Mouse (Mus musculus) heart, postnatal 4 days (tissue): ENCODE measurements around the gene Nme7. TPM values are rescaled to one million over a fixed set of nuclear protein-coding genes. Genes with fewer than 3 reads are reported as not detected.
A peak's percentile ranks its signal among the peaks of the same experiment; 100 is the strongest.

Experiments used
- DNase-seq: peaks from one replicate; pipeline ENCODE4 v3.0.0; 2021
- total RNA-seq, 2 experiments: library from RNA; stranded (reverse); gene quantifications; 2 replicates each; pipeline ENCODE4 v1.2.3; 2021

Gene Nme7
- total RNA-seq, 2 experiments from 2014 or later, result 6.5 to 7.2 TPM

DNA sequence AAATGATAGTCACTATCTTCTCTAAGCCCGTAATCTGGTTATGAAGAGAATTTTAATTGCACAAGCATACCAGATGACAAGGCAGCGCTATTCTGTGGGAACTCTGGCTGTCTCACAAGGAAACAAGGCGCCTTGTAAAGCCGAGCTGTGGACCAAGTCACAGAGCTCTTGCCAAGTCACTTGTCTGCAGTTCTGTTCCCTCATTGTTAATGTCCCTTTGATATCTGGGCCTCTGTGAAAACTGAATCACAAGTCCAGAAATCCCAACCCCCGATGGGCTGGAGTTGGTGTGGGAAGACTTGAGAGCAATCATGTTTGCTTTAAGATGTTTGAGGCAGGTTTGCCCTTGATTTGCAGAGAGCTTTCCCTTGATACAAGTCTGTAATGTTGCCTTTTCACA, 16.8 kb downstream of the Nme7 start:
- DNase-seq, result no peak

DNA sequence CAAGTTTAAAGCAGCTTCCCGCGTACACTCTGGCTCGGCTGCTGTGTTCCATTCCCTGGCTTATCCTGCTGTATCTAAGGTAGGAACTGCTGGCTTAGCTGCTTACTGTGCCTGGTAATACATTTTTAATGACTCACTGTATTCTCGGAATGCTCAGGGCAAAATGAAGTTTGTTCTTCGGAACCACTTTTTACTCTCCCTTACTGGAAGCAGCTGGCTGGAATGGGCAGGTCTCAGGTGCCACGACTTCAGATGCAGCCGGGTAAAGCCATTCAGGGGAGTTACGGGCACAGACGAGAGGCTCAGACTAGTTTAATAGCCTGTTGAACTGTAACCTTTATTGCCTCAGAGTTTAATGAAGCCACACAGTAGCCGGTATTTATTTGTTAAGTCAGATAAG, 17.5 kb downstream of the Nme7 start:
- no peak for DNase-seq

DNA sequence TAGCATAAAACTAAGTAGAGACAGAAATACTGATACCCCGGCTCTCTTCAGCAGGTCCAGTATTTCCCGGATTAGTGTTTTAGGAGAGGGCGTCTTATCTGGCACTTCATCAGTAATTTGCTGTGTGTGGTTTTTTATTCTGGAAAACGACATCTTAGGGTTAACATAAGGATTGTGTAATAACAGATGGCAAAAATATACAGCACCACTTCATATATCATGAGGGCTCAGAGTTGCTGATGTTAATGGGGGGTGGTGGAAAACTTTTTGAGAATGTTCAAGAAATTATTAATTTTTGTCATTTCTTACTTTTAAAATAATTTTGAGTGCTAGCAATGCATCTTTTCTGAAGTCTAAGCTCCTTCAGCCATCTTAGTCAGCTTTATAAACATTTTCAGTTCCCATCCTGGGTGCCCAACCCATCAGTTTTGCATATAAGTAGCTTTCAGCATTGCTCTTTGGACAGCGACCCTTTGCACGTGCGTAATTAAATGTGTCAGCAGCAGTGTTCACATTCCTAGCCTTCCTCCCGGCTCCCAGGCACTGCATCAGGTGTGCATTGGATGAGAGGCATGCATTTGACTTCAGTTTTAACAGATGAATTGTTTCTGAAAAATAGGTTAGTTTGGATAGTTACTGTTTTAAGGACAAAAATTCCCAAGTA, 19.2 kb downstream of the Nme7 start:
- no peak for DNase-seq

DNA sequence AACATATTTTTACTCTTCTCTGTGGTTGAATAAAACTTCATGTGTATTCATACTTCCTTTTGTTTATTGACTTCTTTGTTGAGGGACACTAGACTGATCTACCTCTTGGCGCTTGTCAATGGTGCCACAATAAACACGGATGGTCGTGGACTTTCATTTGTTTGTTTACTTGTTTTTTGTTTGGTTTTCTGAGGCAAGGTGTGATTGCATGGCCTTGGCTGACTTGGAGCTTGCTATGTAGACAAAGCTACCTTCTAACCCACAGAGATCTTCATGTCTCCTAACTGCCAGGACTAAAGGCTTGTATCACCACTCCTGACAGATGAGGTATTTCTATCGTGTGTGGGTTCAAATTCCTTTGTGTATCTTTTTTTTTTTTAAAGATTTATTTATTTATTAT, 20.3 kb downstream of the Nme7 start:
- no peak for DNase-seq

DNA sequence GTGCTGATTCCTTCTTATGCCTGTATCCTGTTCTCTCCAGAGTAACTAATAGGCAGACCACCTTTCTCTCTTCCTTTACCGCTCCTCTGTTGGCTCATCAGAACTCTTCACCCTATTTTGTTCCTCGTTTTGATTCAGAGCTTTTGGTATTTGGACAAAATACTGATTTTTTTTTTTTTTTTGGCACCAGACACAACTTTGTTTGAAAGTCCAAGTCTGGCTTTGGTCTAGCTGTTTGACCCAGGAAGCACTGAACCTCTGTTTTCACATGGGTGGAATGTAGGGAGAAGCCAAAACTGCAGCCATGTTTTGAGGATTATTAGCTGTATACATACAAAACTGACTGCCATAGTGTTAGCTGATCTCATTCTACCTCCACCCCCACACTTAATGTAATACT, 21.0 kb downstream of the Nme7 start:
- DNase-seq, result no peak

DNA sequence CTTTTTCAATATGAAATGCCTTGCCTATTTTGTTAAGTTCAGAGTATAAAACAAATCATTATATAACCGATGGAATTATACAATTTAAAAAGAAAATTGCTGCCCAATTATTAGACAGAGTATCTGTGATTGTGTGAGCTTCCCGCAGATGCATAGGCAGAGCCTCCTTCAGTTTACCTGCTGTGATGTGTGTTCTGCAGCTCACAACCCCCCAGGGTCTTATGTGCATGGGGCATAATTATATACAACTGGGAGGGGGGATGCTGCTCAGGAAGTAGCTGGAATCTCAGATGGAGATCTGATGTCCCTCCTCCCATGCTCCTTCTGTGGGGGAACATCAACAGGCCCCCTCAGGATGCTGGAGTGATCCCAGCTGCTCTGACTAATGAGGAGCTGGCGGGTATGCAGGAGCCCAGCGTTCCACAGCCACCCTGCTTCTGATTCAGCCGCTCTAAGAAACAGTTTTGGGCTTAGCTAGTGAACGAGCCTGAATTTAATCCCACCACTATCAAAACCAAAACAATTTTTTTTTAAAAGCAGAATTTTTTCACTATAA, 22.8 kb downstream of the Nme7 start:
- DNase-seq, result no peak

DNA sequence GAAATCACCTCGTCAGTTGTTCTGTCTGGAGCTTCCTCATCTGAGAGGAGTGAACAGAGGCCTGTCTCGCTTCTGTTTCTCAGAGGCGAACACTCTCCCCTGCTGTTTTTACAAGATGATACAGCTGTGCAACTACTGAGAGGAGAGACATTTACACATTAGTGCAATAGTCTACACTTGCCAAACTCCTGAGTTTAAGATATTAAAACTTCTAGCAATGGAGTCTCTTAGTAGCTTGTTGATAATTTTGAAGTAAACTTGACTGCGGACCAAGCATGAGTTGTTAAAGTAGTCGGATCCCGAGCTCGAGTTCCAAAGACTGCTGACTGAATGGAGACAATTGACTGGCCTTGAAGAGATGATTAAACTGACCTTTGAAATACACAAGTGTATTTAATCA, 23.8 kb downstream of the Nme7 start:
- DNase-seq, result no peak

DNA sequence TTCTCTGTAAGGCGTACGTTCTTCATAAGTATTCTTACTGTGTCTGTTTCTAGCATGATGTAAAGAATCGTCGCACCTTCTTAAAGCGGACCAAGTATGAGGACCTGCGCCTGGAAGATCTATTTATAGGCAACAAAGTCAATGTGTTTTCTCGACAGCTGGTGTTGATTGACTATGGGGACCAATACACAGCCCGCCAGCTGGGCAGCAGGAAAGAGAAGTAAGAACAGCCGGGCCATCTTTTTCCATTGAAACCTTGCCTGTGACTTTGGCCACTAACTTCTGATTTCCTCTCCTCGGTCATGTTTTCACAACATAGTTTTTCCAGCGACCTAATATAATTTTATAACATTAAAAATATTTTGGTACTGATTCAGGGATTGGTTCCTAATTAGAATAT, 28.6 kb downstream of the Nme7 start:
- no peak for DNase-seq

DNA sequence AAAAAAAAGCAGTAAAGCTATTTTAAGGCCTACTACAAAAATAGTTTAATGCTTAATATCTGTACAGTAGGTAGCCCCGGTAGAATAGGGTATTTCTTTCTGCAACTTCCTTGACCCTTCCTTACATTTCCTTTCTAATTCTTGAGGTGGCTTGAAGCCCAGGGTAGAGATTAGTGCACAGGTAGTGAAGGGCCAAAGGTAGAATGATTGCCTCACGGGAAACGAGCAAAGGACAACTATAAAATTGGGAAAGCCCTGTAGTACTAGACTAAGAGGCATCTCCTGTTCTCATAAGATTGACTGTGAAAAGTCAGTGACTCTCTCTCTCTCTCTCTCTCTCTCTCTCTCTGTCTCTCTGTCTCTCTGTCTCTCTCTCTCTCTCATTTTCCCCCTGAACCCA, 31.5 kb downstream of the Nme7 start:
- no peak for DNase-seq

DNA sequence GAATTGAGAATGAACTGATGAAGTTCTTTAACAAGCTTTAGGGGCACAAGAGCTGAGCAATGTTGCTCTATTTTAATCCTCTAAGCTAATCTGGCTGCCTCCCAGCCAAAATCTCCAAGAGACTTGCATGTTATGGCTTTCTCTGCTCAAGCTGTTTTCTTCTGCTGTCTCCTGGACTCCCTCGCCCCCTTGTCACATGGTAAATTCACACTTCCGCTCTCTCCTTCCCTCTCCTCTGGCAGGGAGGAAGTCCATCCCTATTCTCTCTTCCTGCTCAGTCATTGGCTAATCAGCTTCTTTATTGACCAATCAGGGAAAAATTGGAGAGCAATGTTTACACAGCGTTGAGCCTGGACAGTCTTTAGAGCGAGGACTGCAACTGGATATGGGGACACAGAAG, 31.9 kb downstream of the Nme7 start:
- DNase-seq, result no peak

DNA sequence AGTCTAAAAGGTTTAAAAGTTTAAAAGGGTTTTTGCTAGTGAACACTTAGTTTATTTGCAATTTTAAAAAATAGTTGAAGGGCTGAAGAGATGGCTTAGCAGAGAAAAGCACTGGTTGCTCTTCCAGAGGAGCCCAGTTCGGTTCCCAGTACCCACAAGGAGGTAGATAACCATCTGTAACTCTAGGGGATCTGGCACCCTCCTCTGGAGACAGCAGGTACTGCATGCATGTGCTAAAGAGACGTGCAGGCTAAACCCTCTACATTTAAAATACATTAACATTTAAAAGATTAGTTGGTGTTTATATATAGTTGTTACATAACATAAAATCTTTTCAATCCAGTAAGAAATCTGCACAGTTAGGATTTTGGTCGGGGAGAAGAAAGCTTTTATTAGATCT, 38.2 kb downstream of the Nme7 start:
- no peak for DNase-seq

DNA sequence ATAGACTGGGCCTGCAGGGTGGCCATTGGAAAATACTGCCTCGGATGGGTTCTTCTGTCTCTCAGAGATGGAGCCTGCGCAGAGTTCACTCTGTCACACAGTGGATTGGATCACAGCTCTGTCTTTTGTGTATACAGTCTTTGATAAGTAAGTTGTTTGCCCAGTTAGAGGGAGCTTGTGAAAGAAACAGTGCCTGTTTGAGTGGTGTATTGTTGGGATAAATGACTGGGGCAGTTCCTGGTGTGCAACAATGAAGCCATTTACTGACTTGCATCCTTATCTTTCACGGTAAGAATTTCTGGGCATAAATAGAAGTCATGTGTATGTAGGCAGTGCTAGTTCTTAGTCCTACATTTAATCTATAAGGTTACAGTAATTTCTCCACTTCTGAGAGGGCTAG, 49.5 kb downstream of the Nme7 start:
- no peak for DNase-seq

DNA sequence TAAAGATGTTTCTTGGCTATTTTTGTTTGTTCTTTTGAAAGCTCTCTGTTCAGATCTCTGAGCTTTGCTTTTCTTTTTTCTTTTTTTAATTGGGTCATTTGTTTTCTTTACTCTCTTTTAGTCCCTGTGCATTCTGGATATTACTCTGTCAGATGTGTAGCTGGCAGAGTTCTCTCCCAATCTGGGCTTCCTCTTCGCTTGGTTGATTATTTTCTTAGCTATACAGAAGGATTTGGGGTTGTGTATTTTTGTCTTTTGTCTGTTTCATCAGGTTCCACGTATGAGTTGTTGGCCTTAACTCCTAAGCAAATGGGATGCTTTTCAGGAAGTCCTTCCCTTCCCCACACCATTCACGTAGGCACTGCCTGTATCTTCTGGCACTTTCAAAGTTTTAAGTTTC, 54.1 kb downstream of the Nme7 start:
- DNase-seq, result no peak

DNA sequence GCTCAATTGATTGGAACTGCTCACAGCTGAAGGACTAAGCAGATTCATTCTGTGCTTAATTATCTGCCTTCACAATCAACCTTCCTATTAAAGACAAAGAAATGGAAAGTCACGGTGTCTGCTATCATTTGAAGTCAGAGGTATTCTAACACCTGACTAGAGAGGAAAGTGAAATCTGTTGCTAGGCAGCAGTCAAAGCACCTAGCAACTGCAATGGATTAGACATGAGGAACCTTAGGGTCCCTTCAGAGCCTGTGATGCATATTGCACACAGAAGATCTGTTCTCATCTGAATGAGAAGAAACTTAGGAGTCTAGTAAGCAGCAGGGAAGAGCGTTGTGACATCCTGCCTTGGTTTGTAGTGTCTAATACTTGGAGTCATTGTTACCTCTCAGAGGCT, 58.1 kb downstream of the Nme7 start:
- no peak for DNase-seq

DNA sequence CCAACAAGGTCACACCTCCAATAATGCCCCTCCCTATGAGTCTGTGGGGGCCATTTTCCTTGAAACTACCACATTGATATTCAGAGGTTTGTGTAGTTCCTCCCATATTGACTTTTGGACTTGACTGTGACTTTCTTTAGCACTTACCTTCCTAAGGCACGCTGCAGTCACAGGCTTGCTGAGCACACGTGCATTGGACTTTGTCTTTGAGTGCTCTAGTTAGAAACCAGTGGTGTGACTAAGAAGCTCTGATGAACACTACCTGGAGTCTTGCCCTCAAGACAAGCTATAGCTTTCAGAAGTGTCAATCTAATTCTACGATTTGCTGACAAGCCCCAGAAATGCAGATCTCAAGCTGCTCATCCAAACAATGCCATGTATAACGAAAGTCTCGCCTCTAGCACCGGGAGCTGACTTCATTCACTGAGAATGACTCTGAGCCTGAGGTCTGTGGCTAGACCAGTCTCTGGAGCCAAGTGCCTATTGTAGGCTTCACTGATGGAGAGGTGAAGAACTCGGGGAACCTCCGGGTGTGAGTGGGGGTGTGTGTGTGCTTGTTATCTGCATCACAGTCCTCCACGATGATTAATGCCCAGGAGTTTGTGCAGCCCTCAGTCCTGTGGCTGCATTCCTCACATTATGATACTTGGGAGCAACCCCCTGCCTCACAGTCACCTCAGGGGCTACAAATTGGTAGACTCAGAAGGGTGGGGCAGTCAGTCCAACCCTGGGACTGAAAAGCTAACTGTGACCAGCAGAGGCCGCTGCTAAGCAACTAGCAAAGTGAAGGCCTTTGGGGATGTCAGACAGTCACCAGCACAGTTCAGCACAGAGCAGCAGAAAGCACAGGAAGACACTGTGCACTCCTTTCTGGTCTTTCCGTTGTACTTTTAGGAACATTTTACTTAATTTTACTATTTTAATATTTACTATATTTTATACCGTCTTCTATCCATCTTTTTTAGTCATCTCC, 62.5 kb downstream of the Nme7 start:
- DNase-seq, result peak; percentile 86

DNA sequence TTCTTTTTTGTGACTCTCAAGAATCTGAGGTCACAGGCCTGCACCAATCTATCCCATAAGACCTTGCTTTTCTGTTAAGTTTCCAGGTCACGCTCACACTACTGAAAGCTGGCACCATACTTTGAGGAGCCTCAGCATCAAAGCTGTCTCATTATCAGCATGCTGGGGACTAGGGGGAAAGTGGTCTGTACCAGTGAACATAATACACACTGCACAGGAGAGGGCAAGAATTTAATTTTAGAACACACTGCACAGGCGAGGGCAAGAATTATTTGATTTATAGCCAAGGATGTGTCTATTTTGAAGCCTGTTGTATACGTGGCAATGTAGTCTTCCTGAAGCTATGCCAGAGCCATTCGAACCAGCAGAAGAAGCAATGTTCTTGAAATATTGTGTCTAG, 64.2 kb downstream of the Nme7 start:
- no peak for DNase-seq

DNA sequence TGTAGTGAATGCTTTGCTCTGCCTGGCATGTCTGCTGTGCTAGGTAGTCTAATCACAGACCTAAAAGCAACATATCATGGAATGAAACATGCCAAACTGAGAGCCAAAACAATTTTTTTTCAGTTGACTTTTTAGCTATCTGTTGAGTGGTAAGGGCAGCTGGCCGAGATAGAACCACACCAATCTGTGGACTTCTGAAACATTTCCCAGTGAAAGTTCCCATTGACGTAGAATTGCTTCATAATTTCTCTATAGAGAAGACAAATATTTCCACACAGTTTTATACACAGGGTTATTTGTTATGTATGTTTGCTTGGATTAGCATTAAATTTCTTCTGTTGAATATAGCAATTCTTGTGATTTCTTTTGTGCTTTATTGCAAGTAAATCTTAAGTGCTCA, 65.9 kb downstream of the Nme7 start:
- no peak for DNase-seq

DNA sequence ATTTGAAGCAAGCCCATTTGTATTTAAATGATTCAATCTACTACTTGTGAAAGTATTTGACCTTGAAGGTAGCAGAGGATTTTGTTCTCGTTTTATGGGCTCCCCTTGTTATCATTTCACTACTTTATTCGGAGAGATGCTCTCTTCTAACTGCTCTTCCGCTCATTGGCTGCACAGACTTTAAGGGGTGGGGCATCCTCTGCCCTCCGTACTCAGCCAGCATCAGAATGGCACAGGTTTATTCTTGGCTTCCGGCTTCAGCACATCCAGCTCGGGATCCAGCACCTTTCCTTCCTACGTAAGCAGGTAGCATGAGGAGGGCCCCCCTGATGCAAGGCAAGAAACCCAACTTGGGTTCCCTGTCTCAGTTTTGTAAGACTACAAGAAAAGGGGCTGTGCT, 69.1 kb downstream of the Nme7 start:
- no peak for DNase-seq

DNA sequence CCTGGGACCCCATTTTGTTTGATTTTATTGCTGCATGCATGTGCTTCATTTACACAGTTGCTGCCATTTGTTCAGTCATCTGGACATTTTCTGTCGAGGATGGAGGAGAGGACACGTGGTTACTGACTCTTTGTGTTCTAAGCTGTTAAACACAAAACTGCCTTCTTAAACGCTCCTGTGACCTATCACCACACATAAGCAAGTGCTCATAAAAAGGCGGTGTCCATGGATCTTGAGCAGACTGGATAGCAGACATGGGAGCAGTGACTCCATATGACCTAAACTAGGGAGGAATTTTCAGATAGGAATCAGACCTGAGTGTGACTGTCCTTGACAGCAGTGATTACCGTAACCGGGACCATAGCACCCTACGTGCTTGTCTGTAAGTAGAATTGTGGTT, 70.1 kb downstream of the Nme7 start:
- no peak for DNase-seq

DNA sequence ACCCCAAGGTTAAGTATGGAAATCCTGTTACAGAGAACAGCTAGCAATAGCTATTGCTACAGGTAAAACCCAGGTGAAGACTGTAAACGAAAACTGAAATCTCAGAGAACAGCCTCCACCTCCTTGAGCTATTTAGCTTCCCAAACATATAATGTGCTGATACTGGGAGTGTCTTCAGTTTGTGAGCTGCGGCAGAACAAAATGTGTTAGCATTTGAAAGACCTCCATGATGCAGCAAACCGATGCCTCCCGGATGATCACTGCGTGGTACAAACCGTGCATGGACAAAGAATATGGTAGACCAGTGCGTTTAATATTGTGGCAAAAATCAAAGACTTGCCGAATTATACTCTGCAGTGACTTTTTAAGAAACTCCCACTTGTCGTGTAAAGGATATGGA, 71.7 kb downstream of the Nme7 start:
- DNase-seq, result no peak

DNA sequence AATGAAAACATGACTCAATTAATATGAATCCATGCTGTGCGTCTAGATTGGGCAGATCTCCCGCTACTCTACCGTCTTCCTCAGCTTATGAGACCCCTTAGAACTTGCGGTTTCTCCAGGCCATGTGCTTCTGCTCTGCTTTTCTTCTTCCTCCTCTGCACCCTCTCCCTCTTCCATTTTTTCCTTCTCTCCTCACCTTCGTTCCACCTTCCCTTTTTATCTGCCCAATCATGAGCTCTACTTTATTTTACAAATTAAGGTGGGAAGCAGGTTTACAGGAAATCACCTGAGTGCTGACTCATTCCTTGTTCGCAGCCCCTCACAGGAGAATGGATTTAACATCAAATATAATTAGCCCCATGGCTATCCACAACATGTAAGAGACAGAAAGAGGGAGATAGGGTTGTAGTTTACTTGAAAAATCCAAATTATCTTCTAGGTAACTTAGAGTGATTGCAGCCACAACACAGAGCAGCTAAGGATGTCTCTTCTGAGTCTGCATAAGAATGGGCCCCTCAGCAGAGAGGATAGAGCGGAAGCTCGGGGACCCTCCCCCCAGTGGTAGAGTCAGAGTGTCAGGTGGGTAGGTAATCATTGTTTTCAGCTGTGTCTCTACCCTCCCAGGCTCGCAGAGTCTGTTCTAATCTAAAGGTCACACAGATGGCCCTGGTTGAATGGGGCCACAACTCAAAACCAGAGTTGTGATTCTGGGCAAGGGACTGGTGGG, 73.0 kb downstream of the Nme7 start:
- no peak for DNase-seq

DNA sequence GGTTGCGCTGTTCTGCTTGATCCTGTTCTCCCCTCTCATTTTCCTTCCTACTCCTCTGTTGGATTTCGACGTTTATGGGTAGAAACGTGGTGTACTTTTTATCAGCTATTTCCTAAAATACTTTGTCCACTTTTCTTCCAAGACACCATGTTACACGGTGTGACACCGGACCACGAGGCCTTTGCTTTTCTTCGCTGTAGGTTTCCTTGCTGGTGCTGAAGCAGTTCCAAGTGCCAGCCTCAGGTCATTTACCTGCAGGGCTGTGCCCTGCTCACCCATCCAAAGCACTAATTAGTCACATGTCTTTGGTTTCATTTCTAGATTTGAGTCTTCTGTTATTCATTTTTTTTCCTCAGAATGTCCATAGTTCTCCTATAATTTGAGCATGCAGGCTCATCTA, 79.7 kb downstream of the Nme7 start:
- DNase-seq, result no peak

DNA sequence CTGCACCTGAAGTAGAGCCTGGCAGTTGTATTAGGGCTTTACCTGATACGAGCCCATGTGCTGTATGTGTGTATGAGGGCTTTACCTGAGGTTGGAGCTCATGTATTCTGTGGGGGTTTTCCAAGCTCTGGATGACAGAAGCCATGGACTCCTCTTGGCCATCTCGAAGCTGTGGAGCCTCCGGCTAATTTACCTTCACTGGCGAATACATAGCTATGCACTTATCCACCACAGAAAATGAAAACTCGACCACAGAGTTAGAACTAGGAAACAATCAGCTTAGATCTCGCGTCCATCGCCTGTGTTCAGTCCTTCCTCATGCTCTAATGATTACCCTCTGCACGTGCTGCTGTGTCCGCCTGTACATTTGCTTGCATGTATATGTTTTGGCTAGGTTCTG, 80.4 kb downstream of the Nme7 start:
- no peak for DNase-seq
